Mouse (Mus musculus) ES-CJ7 (cell line): ENCODE results near the gene Zer1.

Experiments
- DNase-seq: peaks from one replicate; pipeline ENCODE4 v3.0.0; 2011; ENCODE audit warnings: low read depth, low spot score

Zer1 gene

DNA sequence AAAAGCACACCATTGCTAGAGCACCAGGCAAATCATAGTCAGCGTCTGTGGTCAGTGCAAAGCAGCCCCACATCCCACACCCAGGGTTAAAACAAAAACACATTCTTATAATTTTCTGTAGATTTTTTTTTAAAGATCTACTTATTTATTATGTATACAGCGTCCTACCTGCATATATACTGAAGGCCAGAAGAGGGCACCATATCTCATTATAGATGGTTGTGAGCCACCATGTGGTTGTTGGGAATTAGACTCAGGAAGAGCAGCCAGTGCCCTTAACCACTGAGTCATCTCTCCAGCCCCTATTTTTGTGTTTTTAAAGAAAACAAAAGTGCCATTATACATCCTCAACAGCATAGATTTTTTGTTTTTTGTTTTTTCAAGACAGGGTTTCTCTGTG is 4.4 kb upstream of the Zer1 start:
- DNase-seq: peak; percentile 66

DNA sequence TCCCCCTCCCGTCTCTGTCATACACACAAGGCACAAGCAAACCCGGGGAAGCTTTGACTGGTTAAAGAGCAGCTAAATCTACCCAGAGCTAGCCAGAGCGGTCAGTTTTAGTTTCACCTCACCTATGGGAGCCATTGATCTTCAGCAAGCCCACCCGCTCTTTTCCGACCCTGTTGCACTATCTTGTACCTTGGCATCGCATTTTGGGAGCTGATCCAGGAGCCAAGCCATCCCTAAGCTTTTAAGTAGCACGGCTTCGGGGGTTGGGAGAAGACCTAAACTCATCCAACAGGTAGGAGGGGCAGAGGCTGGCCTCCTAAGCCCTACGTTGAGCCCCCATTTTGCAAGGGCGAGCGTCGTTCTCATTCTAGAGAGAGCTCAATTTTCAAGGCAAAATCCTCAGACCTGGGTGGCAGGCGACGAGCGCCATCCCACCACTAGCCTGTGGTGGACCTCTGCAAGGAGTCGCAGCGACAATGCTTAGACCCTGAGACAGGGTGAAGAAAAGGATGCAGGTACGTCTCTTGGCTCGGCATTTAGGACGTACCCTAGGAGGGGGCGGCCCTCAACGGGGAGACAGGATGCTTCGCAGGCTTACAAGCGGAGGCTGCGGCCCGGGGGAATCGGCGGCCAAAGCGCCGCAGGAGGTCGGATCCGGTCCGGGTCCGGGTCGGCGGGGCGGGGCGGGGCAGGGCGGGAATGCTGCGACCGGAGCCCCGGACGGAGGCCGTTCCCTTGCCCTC is 485 bp downstream of the Zer1 start:
- peak; percentile 35 for DNase-seq

DNA sequence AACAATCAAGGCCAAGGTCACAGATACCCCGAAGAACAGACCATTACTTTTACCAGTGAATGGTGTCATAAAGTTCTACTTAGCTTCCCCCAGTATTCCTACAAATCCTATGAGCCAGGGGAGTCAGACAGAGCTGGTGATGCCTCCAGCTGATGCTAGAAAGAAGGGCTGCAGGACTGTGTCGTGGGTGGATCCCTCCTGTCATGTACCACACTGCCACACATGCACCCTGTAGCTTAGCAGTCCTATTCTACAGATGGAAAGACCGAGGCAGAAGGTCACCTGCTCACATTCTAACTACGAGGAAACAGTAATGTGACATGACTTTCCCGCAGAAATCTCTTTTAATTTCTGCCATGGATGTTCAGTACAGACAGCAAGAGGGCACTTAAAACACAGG is 1.6 kb downstream of the Zer1 start:
- DNase-seq: no peak

DNA sequence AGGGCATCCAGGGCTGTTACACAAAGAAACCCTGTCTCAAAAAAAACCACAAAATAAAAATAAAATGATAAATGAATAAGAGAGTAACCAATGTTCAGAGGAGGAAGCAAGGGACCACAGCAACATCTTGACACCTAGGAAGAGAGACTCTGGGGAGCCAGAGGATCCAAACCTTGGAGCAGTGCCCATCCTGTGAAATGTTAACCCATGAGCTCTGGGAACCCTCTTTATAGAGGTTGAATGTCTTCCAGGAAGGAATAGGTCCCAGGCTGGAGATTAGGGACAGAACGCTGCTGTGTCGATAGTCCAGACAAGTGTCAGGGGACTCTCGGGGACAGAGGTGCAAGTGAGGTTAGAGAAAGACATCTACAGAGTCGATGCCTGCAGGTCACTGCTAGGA is 4.1 kb downstream of the Zer1 start:
- no peak for DNase-seq

DNA sequence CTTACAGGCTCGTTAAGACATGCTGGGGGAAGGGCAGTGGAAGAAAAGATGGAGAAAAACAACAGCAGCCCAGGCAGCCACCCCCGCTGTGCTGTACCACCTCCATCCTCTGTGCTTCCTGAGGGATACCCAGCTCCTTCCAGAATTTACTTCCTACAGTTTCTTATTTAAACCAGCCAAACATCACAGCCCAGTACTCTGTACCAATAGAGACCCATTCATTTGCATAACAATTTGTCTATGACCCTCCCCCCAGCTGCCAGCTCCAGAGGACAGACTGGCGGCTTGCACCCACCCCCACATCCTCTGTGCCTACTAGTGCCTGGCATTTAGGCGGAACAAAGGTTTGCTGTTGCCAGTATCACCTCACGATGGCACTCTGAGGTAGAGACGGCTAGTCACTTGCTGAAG is 4.7 kb downstream of the Zer1 start:
- peak; percentile 80 for DNase-seq

DNA sequence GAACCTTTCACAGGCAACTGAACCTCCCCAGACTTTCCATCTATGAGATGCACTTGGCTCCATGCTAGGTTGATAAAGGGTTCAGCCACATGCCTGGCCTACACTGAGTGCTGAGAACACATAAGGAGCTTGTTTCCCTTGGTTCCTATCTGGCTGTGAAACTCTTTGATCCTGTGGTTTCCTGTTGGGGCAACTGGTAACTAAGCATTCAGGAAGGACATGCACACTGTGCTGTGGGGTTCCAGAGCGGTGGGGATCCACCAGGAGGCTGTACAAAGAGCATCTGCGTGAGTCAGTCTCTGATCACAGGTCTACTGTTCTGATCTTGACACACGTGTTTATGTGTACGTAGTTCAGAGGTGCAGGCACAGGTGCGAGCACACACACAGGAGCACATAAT is 11.8 kb downstream of the Zer1 start:
- DNase-seq: no peak

DNA sequence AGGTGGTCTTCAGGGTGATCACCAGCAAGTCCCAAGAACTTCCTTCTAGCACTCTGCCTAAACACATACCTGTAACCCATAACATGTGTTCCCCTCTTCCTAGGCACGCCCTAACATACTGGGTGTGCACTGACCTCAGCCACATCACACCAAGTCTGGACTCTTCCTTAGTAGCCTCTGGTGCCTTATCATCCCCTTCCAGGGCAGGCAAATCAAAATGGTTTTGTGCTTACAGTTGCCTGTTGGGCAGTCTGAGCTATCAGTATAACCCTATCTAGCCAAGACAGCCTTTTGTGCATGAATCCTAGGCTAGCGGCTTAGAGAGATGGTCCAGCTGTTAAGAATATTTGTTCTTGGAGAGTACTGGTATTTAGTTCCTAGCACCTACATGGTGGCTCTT is 12.9 kb downstream of the Zer1 start:
- no peak for DNase-seq

DNA sequence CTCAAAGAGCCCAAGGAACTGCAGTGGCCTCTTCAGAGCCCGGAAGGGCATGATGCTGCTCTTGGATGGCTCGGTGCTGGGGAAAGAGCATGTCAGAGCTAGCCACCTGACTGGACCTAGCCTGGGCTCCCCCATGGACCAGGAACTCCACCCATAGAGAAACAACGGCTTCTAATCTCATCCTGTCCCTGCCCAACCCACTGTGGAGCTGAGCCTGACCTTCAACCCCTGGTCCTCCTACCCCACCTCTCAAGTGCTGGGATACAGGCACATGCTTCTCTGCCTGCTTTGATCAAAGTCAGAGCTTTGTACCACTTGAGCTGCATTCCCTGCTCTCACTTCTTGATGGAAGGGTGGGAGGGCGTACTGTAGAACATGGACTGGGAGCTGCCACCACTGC is 16.1 kb downstream of the Zer1 start:
- no peak for DNase-seq

DNA sequence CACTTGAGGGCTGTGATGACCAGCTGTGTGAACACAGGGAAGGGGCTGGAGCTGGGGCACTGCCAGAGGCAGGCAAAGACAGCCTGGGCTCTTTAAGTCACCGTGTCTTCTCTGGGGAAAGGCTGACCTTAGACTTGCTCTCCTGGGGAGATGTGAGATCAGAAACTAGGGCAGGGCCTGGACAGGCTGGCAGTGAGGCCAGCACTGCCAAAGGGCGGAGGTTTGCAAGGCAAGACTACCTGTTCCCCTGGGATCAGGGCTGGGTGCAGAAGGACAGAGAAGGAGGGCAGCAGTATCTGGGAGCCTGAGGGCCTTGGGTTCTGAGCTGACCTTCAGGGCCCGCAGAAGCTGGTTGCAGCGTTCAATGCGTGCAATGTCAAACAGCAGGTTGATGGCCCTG is 16.7 kb downstream of the Zer1 start:
- DNase-seq: no peak

DNA sequence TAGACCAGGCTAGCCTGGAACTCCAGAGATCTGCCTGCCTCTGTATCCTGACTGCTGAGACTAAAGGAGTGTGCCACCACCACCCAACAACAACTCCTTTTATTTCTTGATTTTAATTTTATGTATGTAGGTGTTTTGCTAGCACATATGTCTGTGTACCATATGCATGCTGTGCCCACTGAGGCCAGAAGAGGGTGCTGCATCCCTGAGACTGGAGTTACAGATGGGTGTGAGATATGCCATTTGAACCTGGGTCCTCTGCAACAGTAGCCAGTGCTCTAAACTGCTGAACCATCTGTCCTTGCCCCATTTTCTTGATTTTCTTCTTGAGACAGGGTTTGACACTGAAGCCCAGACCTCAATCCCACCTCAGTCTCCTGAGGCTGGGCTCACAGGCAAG is 18.0 kb downstream of the Zer1 start:
- DNase-seq: peak; percentile 64

DNA sequence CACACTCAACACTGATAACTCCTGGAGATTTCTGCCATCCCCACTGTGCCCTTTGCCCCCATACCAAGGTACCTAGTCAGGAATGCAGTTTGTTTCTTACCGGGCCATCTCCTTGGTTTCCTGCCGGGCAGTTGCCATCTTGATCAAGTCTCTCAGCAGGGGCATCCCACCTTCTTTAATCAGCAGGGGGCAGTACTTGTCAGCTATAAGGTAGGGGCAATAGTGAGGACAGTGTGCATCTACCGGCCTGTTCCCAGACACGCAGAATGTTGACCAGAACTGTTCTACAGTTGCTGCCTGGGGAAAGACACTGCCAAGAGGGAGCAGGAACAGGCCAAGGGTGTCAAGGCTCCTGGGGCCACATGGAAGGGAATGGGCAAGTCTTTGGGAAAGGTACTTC is 24.2 kb downstream of the Zer1 start:
- peak; percentile 41 for DNase-seq

DNA sequence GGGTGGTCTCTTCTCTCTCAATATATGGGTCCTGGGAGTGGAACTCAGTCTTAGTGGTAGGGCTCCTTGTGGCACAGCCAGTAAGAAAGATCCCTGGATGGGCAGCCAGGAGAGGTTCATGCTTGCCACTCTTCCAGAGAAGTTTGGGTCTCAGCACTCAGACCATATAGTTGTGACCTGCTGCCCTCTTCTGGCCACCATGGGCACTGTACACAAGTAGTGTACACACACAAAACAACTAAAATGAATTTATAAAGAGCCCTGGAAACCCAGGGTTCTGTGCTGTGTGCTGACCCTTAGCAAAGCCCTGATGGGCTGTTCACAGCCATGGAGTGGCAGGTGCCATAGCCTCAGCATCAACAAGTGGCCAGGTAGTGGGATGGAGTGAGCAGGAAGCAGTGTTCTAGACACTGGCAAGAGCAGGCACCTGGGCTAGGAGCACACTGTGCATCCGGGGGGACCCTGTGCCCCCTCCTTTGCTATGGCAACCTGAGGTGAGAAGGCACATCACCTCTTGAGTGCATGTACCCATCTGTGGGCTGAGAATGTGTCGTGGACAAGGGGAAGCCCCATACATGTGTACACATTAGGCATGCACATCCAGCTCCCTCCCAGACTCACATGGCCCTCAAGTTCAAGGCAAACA is 28.4 kb downstream of the Zer1 start:
- peak; percentile 73 for DNase-seq

DNA sequence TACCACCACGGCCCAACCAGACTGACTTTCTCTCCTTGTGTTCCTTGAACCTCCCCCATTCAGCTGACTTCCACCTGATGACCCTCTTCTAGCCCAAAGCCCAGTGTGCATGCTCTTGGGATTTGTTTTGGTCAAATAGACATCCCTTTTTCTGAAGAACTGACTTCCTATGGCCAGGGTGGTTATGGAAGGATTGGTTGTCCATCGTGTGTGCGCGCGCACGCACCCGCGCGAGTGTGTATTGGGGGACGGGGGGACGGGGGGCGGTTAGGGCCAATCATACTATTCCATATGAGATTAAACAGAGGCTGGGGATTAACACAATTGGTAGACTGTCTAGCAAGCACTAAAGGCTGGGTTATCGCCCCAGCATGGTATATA is 30.2 kb downstream of the Zer1 start:
- peak; percentile 67 for DNase-seq

DNA sequence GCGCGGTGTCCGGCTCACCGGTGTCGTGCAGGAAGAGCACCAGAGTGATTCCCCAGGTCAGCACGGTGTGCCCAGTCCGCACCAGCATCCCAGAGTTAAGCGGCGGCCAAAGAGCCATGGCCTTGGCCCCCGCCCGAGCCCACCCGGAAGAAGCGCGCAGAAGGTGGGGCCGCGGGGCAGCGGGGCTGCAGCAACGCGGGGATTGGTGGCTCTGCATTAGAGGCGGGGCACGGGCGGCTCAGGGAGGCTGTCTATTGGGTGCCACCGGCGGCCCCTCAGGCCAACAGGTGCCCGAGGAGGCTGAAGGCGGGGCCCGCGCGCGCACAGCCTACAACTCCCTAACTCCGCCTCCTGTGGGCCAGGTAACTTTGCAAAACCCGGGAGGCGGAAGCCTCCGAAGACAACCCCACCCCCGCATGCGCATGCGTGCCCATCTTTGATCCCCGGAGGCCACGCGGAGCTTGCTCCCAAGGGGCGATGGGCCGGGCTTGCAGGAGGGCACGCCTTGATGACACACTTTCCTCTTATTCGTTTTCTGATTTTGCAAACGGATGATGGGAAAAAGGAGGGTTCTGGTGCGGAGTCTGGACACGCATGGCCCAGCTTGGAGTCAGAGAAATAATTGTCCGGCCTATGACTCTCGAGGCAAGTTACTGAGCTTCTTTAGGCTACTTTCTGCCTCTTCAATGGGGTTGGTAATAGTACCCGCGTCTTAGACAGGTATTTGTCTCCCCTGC is 30.7 kb downstream of the Zer1 start, which contains the start of gene Zdhhc12:
Zdhhc12 (minus strand) TSS at position 178 of the 737 bp plus-strand sequence.
- DNase-seq: peak; percentile 99

DNA sequence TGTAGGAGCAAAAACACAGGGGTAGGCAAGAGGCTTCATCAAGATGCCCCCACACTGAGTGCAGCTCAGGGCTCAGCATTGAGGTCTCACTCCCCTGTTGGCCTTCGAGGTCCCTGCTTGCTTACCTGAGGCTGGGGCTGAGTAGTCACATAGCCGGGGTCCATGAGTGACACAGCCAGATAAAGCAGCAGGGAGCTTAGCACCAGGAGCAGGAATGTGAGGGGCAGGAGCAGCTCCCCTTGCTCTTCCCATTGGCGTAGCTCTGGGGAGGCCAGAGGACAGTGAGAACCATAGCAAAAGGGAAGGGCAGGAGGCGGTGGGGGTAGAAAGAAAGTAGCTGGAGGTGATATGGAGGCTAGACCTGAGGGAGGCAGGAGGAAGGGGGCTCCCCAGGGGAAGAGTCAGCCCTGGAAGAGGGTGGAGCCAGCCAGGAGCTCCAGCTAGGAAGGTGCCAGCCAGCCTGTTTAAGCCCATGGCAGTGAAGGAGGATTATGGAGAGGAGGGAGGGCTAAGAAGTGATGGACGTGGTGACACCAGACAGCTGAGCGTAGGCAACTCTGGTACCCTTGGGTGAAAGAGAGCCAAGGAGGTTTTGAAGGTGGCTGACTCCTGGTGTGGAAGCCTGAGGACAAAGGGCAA is 32.0 kb downstream of the Zer1 start:
- no peak for DNase-seq

DNA sequence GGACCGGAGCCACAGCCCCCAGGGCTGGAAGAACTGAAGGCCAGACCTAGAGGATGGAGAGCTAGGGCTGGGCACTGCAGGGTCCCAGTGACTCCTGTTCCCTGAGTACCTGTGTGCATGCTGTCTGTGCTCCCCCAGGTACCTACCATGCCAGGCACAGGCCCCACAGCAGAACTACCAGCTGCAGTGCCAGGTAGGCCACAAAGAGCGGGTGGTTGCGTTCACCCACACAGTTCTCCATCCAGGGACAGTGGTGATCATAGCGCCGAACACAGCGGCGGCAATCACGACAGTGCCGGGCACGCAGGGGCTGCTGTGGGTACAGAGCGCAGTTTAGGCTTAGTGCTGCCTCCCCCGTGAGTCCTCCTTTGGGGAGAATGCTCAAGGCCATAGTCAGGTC is 32.9 kb downstream of the Zer1 start:
- no peak for DNase-seq

DNA sequence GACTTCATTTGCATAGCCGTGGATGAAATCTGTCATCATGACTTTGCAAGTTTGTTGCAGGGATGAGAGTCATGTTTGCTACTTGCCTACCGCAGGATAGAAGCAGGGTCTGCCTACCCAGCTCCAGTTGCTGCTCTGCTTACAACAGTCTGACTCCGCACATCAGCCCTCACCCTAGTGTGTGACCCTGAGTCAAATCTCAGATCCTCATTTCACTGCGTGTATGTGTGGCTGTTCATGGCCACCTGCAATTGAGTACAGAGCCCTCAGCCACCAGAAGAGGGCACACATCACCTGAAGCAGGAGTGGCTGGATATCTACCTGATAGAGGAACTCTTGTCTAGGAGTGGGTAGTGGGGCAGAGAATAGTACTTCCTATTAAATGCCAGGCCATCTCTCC is 37.1 kb downstream of the Zer1 start:
- DNase-seq: peak; percentile 55

DNA sequence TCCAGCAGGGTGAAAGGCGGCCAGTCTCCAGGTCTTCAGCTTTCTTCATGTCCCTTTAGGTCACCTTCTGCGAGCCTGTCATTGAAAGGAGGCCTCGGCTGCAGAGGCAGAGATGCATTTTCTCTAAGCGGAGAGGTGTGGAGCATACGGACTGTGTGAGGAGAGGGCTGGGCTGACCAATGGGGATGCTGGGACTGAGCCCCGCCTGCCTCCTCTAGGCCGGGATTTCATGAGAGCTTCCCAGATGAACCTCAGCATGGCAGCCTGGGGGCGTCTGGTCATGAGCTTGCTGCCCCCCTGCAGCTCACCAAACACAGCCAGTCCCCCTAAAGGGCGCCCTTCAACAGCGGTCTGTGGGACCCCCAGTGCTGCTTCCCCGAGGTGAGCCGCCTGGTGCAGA is 39.8 kb downstream of the Zer1 start:
- peak; percentile 51 for DNase-seq

DNA sequence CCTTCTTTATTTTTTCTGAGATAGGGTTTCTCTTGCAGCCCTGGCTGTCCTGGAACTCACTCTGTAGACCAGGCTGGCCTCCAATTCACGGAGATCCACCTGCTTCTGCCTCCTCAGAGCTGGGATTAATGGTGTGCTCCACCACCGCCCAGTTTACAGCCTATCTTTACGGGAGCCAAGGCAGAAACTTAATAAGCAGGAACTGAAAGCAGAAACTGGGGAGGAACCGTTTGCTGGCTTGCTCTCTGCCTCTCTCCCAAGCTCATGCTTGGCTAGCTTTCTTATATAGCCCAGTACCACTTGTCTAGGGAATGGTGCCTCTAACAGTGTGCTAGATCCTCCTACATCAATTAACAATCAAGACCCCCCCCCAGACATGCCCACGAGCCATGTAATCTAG is 40.3 kb downstream of the Zer1 start:
- no peak for DNase-seq

DNA sequence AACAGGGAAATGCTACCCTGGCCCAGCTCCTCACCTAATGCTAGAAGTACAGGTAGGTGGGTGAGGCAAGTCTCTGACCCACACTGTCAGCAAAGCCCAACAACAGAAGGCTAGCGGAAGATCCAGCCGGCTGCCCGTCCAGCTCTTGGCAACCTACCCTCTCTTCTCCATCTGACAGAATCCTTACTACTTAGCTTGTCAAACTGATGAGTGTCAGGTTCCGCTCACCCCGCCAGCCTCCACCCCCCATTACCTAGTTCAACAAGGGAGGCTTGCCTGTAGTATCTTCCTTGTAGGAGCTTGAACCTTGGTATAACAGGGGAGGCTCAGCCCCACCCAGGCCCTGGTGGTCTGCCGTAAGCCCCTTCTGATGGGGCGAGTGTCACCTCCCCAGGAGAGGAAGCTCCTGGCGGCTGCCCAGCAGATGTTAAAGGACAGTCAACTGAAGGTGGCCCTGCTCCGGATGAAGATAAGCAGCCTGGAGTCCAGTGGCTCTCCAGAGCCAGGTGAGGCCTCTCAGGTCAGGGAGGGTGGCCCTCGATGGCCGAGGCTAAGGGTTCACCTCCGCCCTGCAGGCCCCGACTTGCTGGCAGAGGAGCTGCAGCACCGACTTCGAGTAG is 44.1 kb downstream of the Zer1 start:
- no peak for DNase-seq

DNA sequence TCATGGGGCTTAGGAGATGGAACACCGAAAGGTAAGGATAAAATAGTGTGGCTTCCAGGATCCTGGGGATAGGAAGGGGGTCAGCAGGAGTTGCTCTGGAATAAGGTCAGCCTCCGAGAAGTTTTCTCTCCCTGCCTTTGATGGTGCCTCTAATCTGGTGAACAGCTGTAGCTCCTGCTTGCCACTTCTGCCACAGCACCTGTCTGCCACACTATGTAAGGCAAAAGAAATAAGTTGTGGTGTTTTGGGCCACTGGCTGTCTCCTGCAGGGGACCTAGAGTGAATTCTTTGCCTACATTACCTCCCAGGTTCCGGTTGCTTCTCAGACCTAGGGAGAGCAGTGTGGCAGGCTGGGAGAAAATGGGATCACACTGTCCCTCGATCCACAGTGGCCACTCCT is 45.6 kb downstream of the Zer1 start:
- DNase-seq: no peak

DNA sequence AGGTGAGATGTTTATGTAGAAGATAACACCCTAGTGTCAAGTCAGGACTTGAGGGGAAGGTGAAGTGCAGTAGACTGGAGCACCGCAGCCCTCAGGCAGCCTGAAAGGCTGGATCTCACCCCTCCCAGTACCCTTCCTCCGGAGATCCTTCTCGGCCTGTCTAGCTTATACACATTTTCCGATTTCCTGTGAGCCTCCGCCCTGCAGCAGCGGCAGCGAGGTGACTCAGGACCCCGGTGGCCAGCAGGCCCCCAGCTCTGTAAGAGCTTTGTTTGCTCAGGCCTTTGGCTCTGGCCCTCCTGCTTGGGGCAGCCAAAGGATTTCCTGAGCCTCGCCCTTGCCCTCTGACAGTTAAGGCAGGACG is 46.1 kb downstream of the Zer1 start:
- no peak for DNase-seq
